Mouse (Mus musculus) adrenal gland, postnatal 10 days (tissue): ENCODE measurements around the gene Rpl38. TPM values are rescaled to one million over a fixed set of nuclear protein-coding genes. Genes with fewer than 3 reads are reported as not detected.

ENCODE experiments used
- DNase-seq: peaks from one replicate; pipeline ENCODE4 v3.0.0; 2021; ENCODE audit warnings: mixed read lengths
- total RNA-seq, 2 experiments: library from RNA; stranded (reverse); gene quantifications; 2 replicates each; pipeline ENCODE4 v1.2.3; 2021

The Rpl38 gene
- total RNA-seq, 2 experiments from 2014 or later, result 1,144 to 1,253 TPM

- no peak for DNase-seq
Measured at GRCm38 (mm10) chr11:114702996-114703361, 34.7 kb downstream of the Rpl38 start.

- DNase-seq, result no peak
Measured at GRCm38 (mm10) chr11:114704071-114704913, 36.0 kb downstream of the Rpl38 start.

- no peak for DNase-seq
Measured at GRCm38 (mm10) chr11:114706358-114706757, 38.0 kb downstream of the Rpl38 start.

GRCm38 (mm10) chr11:114711393-114711792 is 43.1 kb downstream of the Rpl38 start:
- no peak for DNase-seq

- peak; percentile 55 for DNase-seq
Measured at GRCm38 (mm10) chr11:114711861-114712260, 43.5 kb downstream of the Rpl38 start.

- DNase-seq, result no peak
Measured at GRCm38 (mm10) chr11:114714526-114714925, 46.2 kb downstream of the Rpl38 start.

- DNase-seq, result no peak
Measured at GRCm38 (mm10) chr11:114715531-114715930, 47.2 kb downstream of the Rpl38 start.

- no peak for DNase-seq
Measured at GRCm38 (mm10) chr11:114720535-114720934, 52.2 kb downstream of the Rpl38 start.

Other genes starting within 250 kb of the Rpl38 start
- 10 to 100 TPM; 61.1 to 63.0 TPM for gene Ttyh2, start 6.9 kb downstream of the Rpl38 start, total RNA-seq
- under 1 TPM; 0.55 to 0.57 TPM for gene Dnaic2, start 58.9 kb downstream of the Rpl38 start, total RNA-seq
- 1 to 10 TPM in 1 of 2 experiments, under 1 TPM in 1; 0.67 to 1.1 TPM for gene Kif19a, start 96.9 kb downstream of the Rpl38 start, total RNA-seq
- under 1 TPM; 0.21 to 0.33 TPM for gene Btbd17, start 127.4 kb downstream of the Rpl38 start, total RNA-seq
- gene Gpr142, start 130.4 kb downstream of the Rpl38 start, total RNA-seq, result not detected
- 10 to 100 TPM; 26.2 to 27.9 TPM for gene Gprc5c, start 182.6 kb downstream of the Rpl38 start, total RNA-seq
- 1 to 10 TPM; 1.3 to 1.5 TPM for gene Cd300a, start 221.5 kb downstream of the Rpl38 start, total RNA-seq